Mouse (Mus musculus): ENCODE data around the gene Nt5c2. TPM values are rescaled to one million over a fixed set of nuclear protein-coding genes. Genes with fewer than 3 reads are reported as not detected.

Nt5c2 gene
- polyA plus RNA-seq, 1 experiment from 2014 or later, result 67.1 TPM

DNA sequence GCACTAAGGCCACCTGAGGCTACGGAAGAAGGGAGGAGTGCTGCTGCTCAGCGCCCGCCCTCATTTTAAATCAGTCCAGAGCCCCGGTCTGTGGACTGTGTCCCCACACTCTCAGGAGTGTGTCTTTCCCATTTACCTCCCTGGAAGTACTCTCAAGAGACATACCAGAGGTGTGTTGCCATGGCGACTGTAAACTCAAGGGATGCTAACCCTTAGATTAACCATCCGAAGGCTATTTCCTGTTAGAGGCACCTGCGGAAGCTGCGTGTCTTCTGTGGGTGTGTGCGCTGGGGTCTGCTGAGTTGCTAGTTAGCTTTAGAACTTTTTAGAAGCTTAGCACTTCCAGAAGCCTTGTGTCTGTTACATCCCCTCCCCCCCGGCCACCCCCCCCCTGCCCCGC lies 145.9 kb downstream of the Nt5c2 start:
- WGBS (ENCODE audit: insufficient replicate concordance), result 55% methylated on average over 11 of the region's 11 CpGs

DNA sequence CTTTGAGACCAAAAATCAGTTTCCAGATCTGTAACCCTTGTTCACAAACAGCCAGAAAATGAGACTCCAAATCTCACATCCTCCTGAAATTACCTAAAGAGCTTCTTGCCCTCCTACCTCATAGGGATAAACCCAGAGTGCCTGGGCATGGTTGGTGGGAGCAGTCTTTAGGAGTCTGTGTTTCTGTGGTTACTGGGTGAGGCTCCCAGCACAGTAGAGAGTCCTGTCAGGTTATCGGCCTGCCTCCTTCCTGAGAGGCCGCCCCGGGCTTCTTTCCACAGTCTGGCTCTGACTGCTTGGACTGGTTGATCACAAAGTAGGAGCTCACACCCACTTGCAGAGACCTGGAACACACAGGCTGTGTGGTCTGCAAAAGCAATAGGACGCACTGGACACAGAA lies 149.6 kb downstream of the Nt5c2 start:
- 29% methylated on average over 4 of the region's 4 CpGs for WGBS (ENCODE audit: insufficient replicate concordance)
- peaks cover 56% of the 10 kb centered on the region for H3K4me1 ChIP-seq
- H3K9ac ChIP-seq, result 0 out of 2 replicates have a peak overlapping the region, but pooled peaks have one; percentile 1

More for the DNA sequence above, 145.9 kb downstream of the Nt5c2 start:
- H3K4me3 ChIP-seq, result no peak overlapping the region
- no peak for ATAC-seq
- no peaks in the 10 kb centered on the region for H3K9me3 ChIP-seq (replicated peaks)
- H3K4me2 ChIP-seq, result no peak overlapping the region
- H3K27me3 ChIP-seq (replicated peaks), result 0 out of 2 replicates have a peak, but pooled peaks cover 6% of the 10 kb centered on the region
- no peaks in the 10 kb centered on the region for H3K36me3 ChIP-seq
- H3K27ac ChIP-seq, result no peak overlapping the region
- H3K9ac ChIP-seq, result no peak overlapping the region
- H3K4me1 ChIP-seq, result peaks cover 27% of the 10 kb centered on the region

DNA sequence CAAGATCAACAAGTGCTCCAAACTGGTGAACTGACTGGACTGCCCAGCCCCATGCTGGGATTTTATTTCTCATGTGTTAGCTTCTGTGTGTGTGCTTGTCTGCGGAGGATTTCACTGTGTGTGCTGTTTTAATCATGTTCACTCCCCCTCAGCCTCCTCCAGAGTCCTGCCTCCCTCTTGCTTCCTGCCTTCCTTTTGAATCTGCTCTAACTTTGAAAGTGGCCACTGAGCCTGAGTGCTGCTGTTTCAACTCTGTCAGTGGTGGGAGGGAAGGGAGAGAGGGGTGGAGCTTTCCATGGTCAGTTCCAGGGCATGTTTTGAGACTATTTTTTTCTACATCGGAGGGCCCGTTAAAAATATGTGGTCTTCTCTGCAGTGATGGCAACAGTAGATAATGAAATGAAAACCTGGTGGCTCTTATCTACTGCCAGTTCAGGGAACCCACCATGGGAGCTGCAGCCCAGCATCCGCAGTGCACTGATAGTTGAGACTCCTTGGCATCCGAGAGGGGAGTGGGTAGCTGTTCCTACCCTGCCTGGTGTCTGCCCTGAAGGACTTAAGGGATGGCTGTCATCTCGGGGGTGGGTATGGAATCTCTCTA lies 150.1 kb downstream of the Nt5c2 start:
- 18% methylated on average over 6 of the region's 6 CpGs for WGBS (ENCODE audit: insufficient replicate concordance)
- no peak overlapping the region for H3K9ac ChIP-seq

More for the DNA sequence above, 149.6 kb downstream of the Nt5c2 start:
- H3K4me2 ChIP-seq, result peak overlapping the region; percentile 11; the same call in 1 of the 2 replicates
- H3K27ac ChIP-seq, result peak overlapping the region; percentile 70
- no peaks in the 10 kb centered on the region for H3K36me3 ChIP-seq
- ATAC-seq, result peak; percentile 60
- H3K27me3 ChIP-seq (replicated peaks), result 0 out of 2 replicates have a peak, but pooled peaks cover 6% of the 10 kb centered on the region
- no peaks in the 10 kb centered on the region for H3K9me3 ChIP-seq (replicated peaks)
- no peak overlapping the region for H3K4me3 ChIP-seq

DNA sequence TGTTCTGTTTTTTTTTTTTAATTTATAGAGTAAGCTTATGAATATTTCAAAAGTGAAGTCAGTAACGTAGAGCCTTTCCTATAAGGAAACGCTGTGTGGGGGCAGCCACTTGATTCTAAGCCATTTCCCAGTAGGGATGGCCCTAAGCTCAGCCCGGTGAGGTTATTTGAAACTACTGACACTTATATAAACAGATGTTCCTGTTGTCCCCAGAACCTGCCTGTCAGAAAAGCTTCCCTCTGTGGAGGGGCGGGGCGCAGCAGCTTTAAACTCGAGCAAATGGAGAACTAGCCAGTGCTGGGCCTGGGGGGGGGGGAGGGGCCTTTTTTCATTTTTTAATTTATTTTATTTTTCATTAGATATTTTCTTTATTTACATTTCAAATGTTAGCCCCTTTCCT lies 150.9 kb downstream of the Nt5c2 start:
- ATAC-seq, result no peak
- H3K4me1 ChIP-seq, result peaks cover 60% of the 10 kb centered on the region
- H3K27ac ChIP-seq, result peak overlapping the region; percentile 70; the same call in 1 of the 2 replicates
- H3K4me2 ChIP-seq, result peak overlapping the region; percentile 57; the same call in 1 of the 2 replicates
- no peak overlapping the region for H3K4me3 ChIP-seq
- H3K9me3 ChIP-seq (replicated peaks), result no peaks in the 10 kb centered on the region
- no peaks in the 10 kb centered on the region for H3K36me3 ChIP-seq
- H3K27me3 ChIP-seq (replicated peaks), result 0 out of 2 replicates have a peak, but pooled peaks cover 6% of the 10 kb centered on the region
- no peak overlapping the region for H3K9ac ChIP-seq
- 18% methylated on average over 6 of the region's 6 CpGs for WGBS (ENCODE audit: insufficient replicate concordance)

More for the DNA sequence above, 150.1 kb downstream of the Nt5c2 start:
- peak overlapping the region; percentile 11 for H3K4me2 ChIP-seq
- no peaks in the 10 kb centered on the region for H3K36me3 ChIP-seq
- no peaks in the 10 kb centered on the region for H3K9me3 ChIP-seq (replicated peaks)
- peak overlapping the region; percentile 70 for H3K27ac ChIP-seq
- peaks cover 60% of the 10 kb centered on the region for H3K4me1 ChIP-seq
- 0 out of 2 replicates have a peak, but pooled peaks cover 6% of the 10 kb centered on the region for H3K27me3 ChIP-seq (replicated peaks)
- H3K4me3 ChIP-seq, result no peak overlapping the region
- no peak; the same call in 1 of the 2 replicates for ATAC-seq

DNA sequence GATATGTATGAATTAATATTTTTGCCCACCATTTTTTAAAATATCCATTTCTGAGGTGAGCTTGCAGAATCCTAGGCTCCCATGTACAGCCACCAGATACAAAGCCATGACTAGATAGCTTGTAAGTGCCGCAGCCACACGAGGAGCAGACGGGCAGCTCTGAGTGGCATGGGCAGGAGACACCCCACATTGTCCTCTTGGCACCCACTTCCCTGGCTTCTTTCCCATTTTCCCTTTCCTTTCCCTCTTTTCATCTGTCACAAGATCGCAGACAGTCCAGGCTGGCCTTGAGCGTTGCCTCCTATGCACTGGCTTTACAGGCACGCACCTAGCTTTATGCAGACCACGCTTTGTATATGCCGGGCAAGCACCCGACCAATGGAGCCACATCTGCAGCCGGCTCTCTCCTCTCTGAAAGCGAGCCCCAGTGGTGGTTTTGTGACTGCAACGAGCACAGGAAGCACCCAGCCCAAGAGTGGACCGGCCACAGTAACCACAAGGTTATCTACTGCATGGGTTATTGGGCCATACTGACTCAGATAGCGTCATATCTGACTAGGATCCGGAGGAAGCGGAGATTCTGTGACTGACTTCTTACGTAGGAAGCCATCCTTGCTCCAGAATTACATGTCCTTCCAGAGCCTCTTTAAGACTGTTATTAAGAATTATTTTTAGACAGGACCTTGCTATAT lies 151.6 kb downstream of the Nt5c2 start:
- Histone ChIP-seq H3K27me3 (replicated peaks) (0 out of 2 replicates have a peak, but pooled peaks cover 6% of the 10 kb centered on the region), H3K9ac (peak overlapping the region; percentile 41), H3K4me1 (peaks cover 59% of the 10 kb centered on the region), H3K9me3 (replicated peaks) (no peaks in the 10 kb centered on the region), H3K36me3 (no peaks in the 10 kb centered on the region), H3K27ac (peak overlapping the region; percentile 68), H3K4me3 (no peak overlapping the region), H3K4me2 (peak overlapping the region; percentile 57)
- ATAC-seq, result peak; percentile 45
- WGBS (ENCODE audit: insufficient replicate concordance), result 24% methylated on average over 17 of the region's 17 CpGs

DNA sequence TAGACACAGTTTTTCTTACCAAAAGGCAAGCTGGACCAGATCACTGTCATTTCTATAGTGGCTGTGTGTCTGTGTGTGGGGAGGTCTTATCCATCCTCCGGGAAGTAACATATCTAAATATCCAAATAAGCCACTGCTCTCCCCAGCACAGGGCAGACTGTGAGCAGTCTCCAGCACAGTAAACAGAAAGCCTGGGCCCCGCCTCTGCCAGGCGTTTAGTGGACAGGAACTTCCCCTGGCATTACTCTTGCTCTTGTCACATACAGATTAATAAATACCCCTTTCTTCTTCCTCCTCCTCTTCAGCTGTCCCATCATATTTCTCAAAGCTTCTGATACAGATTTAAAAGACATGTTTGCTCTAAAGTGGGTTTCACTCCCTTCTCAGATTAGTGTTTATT lies 152.4 kb downstream of the Nt5c2 start:
- Histone ChIP-seq H3K4me1 (peaks cover 63% of the 10 kb centered on the region), H3K27ac (peak overlapping the region; percentile 68), H3K36me3 (no peaks in the 10 kb centered on the region), H3K27me3 (replicated peaks) (0 out of 2 replicates have a peak, but pooled peaks cover 4% of the 10 kb centered on the region), H3K4me3 (no peak overlapping the region), H3K9me3 (replicated peaks) (no peaks in the 10 kb centered on the region), H3K4me2 (peak overlapping the region; percentile 57), H3K9ac (0 out of 2 replicates have a peak overlapping the region, but pooled peaks have one; percentile 13)
- ATAC-seq, result no peak
- 17% methylated on average over 3 of the region's 3 CpGs for WGBS (ENCODE audit: insufficient replicate concordance)

DNA sequence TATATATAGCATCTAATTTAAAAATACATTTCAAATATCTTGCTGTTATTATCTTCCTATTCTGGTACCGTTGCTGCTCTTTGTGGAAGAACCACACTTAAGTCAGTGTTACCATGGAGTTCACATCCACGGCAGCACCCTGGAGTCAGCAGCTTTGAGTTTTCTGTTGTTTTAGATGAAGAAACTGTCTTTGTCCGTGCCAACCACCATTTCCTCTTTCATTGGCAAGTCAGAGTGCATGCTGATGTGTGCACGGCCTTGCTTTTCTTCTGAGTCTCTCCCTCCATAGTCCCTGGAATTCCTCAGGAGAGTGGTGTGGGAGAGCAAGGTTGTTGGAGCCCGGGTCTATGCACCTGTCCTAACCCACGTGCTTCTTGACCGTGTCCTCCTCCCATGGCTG lies 156.8 kb downstream of the Nt5c2 start:
- Histone ChIP-seq H3K4me1 (peaks cover 69% of the 10 kb centered on the region), H3K27me3 (replicated peaks) (no peaks in the 10 kb centered on the region; the same call in 1 of the 2 replicates), H3K9me3 (replicated peaks) (no peaks in the 10 kb centered on the region), H3K4me2 (no peak overlapping the region), H3K9ac (no peak overlapping the region), H3K36me3 (no peaks in the 10 kb centered on the region), H3K4me3 (no peak overlapping the region), H3K27ac (no peak overlapping the region)
- 72% methylated on average over 7 of the region's 7 CpGs for WGBS (ENCODE audit: insufficient replicate concordance)
- no peak for ATAC-seq

DNA sequence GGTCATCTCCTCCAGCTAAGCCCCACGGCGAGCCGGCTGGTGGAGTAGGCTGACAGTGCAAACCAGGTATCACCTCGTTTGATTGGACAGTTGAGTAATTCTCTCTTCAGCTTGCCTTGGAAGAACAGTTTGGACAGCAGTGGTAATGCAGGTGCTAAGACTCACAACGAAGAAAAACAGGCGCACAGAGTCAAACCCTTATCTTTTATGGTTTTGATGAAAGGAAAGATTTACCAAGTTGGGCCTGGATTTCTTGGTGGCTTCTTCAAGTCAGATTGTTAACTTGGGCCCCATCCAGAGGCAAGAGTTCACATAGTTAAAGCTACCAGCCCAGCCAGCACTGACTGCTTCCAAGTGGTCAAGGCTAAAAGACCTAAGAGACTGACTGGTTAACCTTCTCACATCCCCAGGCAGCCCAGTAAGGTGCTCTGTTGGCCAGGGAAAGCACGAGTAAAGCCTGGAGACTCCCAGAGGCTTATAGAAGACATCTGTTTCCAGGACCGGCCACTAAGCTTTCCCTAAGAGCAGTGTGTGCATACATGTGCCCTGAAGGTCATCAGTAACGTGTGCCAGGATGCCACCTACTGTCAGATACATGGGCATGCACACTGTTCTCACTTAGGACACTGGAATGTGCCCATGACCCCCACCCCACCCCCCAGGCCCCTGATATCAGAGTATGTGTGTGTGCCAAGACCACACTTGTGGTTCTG lies 157.5 kb downstream of the Nt5c2 start:
- peaks cover 61% of the 10 kb centered on the region for H3K4me1 ChIP-seq

DNA sequence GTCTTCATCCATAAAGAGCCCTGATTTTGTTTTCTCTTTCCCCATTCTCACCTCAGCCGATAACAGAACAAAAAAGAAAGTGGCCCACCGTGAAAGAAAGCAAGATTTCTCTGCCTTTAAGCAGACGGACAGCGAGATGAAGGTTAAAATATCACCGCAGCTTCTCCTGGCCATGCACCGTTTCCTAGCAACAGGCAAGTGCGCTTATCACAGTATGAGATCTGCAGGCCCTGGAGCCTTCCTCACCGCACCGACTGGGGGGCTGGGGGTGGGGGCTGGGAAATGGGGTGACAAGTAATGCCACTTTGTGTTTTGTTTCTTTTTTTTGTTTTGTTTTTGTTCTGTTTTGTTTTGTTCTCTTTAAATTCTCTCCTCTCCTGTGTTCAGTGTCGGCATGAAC lies 158.2 kb downstream of the Nt5c2 start:
- no peaks in the 10 kb centered on the region for H3K9me3 ChIP-seq (replicated peaks)
- H3K36me3 ChIP-seq, result no peaks in the 10 kb centered on the region
- no peaks in the 10 kb centered on the region; the same call in 1 of the 2 replicates for H3K27me3 ChIP-seq (replicated peaks)
- peaks cover 55% of the 10 kb centered on the region for H3K4me1 ChIP-seq
- no peak overlapping the region for H3K9ac ChIP-seq
- 0 out of 2 replicates have a peak overlapping the region, but pooled peaks have one; percentile 1 for H3K4me2 ChIP-seq
- no peak overlapping the region for H3K4me3 ChIP-seq
- WGBS (ENCODE audit: insufficient replicate concordance), result 31% methylated on average over 10 of the region's 10 CpGs
- no peak for ATAC-seq
- peak overlapping the region; percentile 37; the same call in 1 of the 2 replicates for H3K27ac ChIP-seq

More for the DNA sequence above, 157.5 kb downstream of the Nt5c2 start:
- Histone ChIP-seq H3K27ac (peak overlapping the region; percentile 37), H3K4me3 (no peak overlapping the region), H3K9ac (no peak overlapping the region), H3K27me3 (replicated peaks) (no peaks in the 10 kb centered on the region; the same call in 1 of the 2 replicates), H3K4me2 (no peak overlapping the region), H3K36me3 (no peaks in the 10 kb centered on the region), H3K9me3 (replicated peaks) (no peaks in the 10 kb centered on the region)
- ATAC-seq, result peak; percentile 66
- WGBS (ENCODE audit: insufficient replicate concordance), result 54% methylated on average over 9 of the region's 9 CpGs

DNA sequence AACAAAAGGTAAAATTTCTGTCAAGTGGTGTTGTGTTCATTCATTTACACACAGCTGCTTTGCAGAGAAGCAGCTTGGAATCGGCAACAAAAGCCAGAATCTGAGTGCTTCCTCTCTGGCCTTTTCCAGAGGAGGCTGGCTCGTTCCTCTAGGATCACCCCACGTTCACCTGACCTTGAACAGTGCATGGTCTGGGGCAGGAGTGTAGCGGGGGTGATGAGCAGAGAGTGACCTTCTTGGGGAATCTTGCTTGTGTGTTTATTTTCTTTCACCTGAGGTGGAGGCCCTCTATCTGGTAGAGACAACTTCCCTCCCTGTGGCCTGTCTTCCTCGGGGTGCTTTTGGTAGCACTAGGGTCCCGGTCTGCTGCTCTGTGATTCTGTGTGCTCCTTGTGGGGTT lies 158.7 kb downstream of the Nt5c2 start:
- WGBS (ENCODE audit: insufficient replicate concordance), result 55% methylated on average over 6 of the region's 6 CpGs
- H3K4me1 ChIP-seq, result peaks cover 49% of the 10 kb centered on the region
- H3K27me3 ChIP-seq (replicated peaks), result no peaks in the 10 kb centered on the region; the same call in 1 of the 2 replicates
- no peak overlapping the region for H3K4me3 ChIP-seq
- ATAC-seq, result no peak
- no peak overlapping the region for H3K9ac ChIP-seq
- H3K27ac ChIP-seq, result no peak overlapping the region
- 0 out of 2 replicates have a peak overlapping the region, but pooled peaks have one; percentile 1 for H3K4me2 ChIP-seq
- no peaks in the 10 kb centered on the region for H3K36me3 ChIP-seq
- no peaks in the 10 kb centered on the region for H3K9me3 ChIP-seq (replicated peaks)

DNA sequence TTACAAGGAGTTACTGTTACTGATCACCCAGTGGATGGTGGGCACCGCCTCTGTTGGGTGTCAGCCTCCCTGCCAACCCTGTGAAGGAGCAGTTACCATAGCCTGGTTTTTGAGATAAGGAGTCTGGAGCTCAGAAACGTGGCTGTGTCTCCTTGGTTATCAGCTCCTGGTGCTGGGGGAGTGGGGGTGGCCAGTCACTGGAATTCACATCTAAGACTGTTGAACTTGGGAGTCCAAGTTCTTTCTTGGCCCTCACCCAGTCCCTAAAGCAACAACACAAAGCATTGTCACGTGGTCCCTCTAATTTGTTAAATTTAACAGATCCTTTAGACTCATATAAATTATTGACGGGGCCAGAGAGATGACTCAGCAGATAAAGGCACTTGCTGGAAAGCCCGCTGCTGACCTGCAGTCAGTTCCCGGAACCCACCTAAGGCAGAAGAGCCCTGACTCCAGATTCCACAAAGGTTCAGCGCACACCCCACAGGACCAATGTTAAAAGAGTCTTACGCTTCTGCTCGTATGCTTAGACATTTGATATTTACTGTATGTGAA lies 165.4 kb downstream of the Nt5c2 start:
- Histone ChIP-seq H3K4me2 (peak overlapping the region; percentile 53), H3K4me3 (no peak overlapping the region), H3K27ac (peak overlapping the region; percentile 92), H3K9ac (peak overlapping the region; percentile 60), H3K9me3 (replicated peaks) (no peaks in the 10 kb centered on the region), H3K4me1 (peaks cover 71% of the 10 kb centered on the region), H3K36me3 (no peaks in the 10 kb centered on the region), H3K27me3 (replicated peaks) (no peaks in the 10 kb centered on the region; the same call in 1 of the 2 replicates)
- ATAC-seq, result peak; percentile 97
- 24% methylated on average over 9 of the region's 9 CpGs for WGBS (ENCODE audit: insufficient replicate concordance)

Data from liver, embryonic 12.5 days (tissue).